Mouse (Mus musculus) forebrain, embryonic 13.5 days (tissue): ENCODE data around the gene Gm21887. TPM values are rescaled to one million over a fixed set of nuclear protein-coding genes. Genes with fewer than 3 reads are reported as not detected.

ENCODE experiments used
- polyA plus RNA-seq: library from polyadenylated mRNA; unstranded; fragments of >200 nt; fragmentation: Nextera tagmentation; extraction: Ambion mirVana; gene quantifications from 2 replicates; pipeline ENCODE4 v1.2.1, GENCODE M21; 2015

The Gm21887 gene
- polyA plus RNA-seq, 1 experiment from 2014 or later: 195 TPM

Other genes with a start within 250 kb of the Gm21887 start
- gene 4933400A11Rik, start 230.0 kb upstream of the Gm21887 start, polyA plus RNA-seq: not detected in 2 replicates